Mouse (Mus musculus) spleen, adult 2 months (tissue): ENCODE data around the gene Ttc39d. TPM values are rescaled to one million over a fixed set of nuclear protein-coding genes. Genes with fewer than 3 reads are reported as not detected.

Source experiments
- DNase-seq, 2 experiments: peaks; one replicate each; pipeline versions ENCODE4 v3.0.0 to v3.0.0-alpha.2; 2012 to 2021; ENCODE audit warnings: low spot score in 2 of 2, low read depth in 1 of 2
- H3K27ac ChIP-seq: fragments of 200-500 bp; 2 replicates; pipeline ENCODE4 v1.5.1; 2012; ENCODE audit warnings: low read length, inconsistent platforms; ENCODE audit not compliant: insufficient read depth
- H3K27me3 ChIP-seq: fragments of 200-500 bp; 2 replicates; pipeline ENCODE4 v1.6.1; 2012; ENCODE audit warnings: mild to moderate bottlenecking, moderate library complexity, low read length, inconsistent platforms; ENCODE audit not compliant: control insufficient read depth, insufficient read depth
- H3K36me3 ChIP-seq: fragments of 200-500 bp; 2 replicates; pipeline ENCODE4 v1.6.1; 2012; ENCODE audit warnings: mild to moderate bottlenecking, low read length, inconsistent platforms; ENCODE audit not compliant: control insufficient read depth, insufficient read depth
- H3K4me1 ChIP-seq: fragments of 200-500 bp; 2 replicates; pipeline ENCODE4 v1.6.1; 2011; ENCODE audit warnings: inconsistent platforms; ENCODE audit not compliant: control insufficient read depth, insufficient read depth, insufficient read length
- H3K4me3 ChIP-seq: fragments of 200-500 bp; 2 replicates; pipeline ENCODE4 v1.5.1; 2011; ENCODE audit warnings: mild to moderate bottlenecking, inconsistent platforms; ENCODE audit not compliant: insufficient read depth, insufficient read length; ENCODE audit errors: extremely low read depth
- CTCF ChIP-seq: fragments of 200-500 bp; IDR thresholded peaks from 2 replicates; pipeline ENCODE4 v1.5.1; 2011; ENCODE audit warnings: mild to moderate bottlenecking, inconsistent platforms; ENCODE audit not compliant: insufficient read depth, insufficient read length, insufficient replicate concordance; ENCODE audit errors: extremely low read depth
- POLR2A ChIP-seq: fragments of 200-500 bp; IDR thresholded peaks from 2 replicates; pipeline ENCODE4 v1.6.1; 2011; ENCODE audit warnings: low read depth, low read length, inconsistent platforms
- WGBS: fragments of 180-500 bp; shearing (Covaris S2); methylation state at CpG from one replicate; pipeline ENCODE4 v1.1.7; 2018; 5-methylcytosine and 5-hydroxymethylcytosine counted together
- polyA plus RNA-seq: library from polyadenylated mRNA; depleted of rRNA; stranded (reverse); fragments of >200 nt; gene quantifications from 2 replicates; pipeline ENCODE4 v1.2.3, GENCODE M21; 2012; rRNA removed

Ttc39d gene
- polyA plus RNA-seq = not detected in 2 replicates

DNA sequence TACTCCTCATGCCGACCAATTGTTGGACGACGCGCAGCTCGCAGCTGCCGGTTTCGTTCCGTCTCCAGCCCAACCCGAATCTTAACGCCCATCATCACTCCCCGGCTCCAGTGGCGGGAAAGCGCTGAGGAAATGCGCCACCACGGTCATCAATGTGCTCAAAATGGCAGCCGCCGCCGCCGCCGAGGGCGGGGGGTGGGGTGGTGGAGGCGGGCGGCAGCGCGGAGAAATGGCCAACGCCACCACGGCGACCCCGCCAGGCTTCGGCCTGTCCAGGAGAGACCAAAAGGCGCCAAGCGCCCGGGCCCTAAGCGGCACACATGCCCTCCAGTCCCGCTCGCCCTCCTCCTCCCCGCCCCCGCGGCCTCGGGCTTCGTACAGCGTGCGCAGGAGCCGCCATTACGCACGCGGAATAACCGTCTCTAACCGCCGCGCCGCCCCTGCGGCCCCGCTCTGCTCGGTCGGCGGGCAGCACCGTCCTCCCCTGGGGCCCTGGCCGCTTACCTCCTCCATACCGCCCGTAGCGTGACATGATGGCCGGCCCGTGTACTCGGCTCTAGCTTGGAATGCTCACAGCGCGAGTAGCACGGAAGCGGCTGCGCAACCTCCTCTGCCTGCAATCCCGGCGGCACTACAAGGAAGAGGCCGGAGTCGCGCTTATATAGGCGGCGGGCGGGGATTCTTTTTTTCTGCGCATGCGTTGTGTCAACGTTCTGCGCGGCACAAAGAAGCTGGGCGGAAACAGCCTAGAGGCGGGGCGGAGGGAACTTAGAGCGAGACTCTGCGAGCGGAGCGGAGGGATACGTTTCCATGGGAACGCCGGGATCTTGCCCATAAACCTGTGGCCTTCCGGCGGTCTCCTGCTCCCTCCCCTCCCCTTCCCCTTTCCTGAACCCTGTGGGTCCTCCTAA lies at the start of gene Ttc39d, which contains the start of gene Srsf7:
Ttc39d (plus strand) TSS at position 790 of the 911 bp plus-strand sequence.
Srsf7 (minus strand) TSS at position 637 of the 911 bp plus-strand sequence.
- peak within 1 kb of the TSS; percentile 100 for H3K4me3 ChIP-seq
- no peaks in the 10 kb centered on the region for H3K4me1 ChIP-seq
- TF ChIP-seq POLR2A = peak; percentile 100
- no peak for TF ChIP-seq CTCF
- DNase-seq = peak; percentile 93 to 94
- H3K27me3 ChIP-seq = no peaks in the 10 kb centered on the region
- peaks cover 20% of the 10 kb centered on the region for H3K36me3 ChIP-seq
- H3K27ac ChIP-seq = peak within 1 kb of the TSS; percentile 99
- under 1% methylated on average over 92 of the region's 95 CpGs for WGBS

DNA sequence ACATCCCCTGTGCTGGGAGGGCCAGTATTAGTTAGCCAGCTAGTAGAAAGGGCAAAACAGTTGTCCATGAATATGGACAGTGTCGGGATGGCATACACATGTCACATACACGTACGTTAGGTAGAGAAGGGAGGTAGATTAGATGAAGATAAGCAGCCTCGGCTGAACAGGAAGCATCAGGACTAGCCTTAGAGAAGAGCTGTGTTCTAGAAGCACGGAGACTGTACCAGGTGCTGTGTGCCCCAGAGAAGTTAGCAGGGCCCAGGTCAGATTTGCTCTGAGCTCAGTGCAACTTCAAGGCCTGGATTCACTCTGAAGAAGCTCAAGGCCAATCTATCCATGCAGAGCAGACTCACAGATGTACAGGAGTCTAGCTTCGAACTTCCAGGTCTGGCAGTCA lies 49.8 kb upstream of the Ttc39d start:
- H3K36me3 ChIP-seq = no peaks in the 10 kb centered on the region
- H3K27ac ChIP-seq = no peak overlapping the region
- no peaks in the 10 kb centered on the region for H3K27me3 ChIP-seq
- WGBS = 76% methylated on average over 6 of the region's 6 CpGs
- no peak for TF ChIP-seq CTCF
- no peak for TF ChIP-seq POLR2A
- no peak for DNase-seq
- no peak overlapping the region for H3K4me3 ChIP-seq
- H3K4me1 ChIP-seq = no peaks in the 10 kb centered on the region

DNA sequence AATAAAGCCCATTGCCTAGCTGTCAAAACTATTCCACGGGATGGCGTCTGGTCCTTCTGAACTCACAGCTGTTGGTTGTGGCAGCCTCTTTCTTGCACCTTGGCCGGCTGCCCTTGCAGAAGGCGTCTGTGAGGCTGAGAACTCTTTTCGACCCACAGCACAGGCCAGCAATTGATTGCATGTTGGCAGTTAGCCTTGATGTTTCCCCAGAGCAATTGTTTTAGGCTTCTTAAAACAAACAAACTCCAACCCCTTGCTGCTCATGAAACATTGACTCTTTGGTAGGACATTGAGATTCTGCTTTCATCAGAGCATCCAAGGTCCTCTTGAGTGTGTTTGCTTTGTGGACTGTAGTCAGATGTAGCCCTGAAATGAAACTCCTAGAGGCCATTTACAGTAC lies 46.8 kb upstream of the Ttc39d start:
- no peaks in the 10 kb centered on the region for H3K4me1 ChIP-seq
- 79% methylated on average over 5 of the region's 5 CpGs for WGBS
- no peaks in the 10 kb centered on the region for H3K36me3 ChIP-seq
- no peak for TF ChIP-seq CTCF
- TF ChIP-seq POLR2A = no peak
- no peak overlapping the region for H3K4me3 ChIP-seq
- DNase-seq = no peak
- H3K27ac ChIP-seq = no peak overlapping the region
- H3K27me3 ChIP-seq = no peaks in the 10 kb centered on the region

DNA sequence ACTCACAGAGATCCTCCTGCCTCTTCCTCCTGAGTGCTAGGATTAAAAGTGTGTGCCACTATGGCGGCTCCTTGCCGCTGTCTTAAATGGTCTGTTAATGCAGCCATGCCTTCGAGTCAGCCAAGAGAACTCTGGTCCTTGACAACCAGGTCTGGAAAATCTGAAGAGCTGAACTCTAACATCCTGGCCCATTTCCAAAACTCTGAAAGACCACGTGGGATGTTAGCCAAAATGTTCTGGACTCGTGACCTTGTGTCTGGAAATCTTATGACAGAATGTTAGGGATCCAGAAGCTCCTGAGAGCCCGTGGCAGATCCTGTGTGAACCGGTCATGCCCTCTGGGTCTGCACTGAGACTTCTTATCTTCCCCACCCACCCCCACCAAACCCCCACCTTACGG lies 43.3 kb upstream of the Ttc39d start:
- Histone ChIP-seq H3K4me1 (no peaks in the 10 kb centered on the region; the same call in 1 of the 2 replicates), H3K36me3 (no peaks in the 10 kb centered on the region), H3K27me3 (no peaks in the 10 kb centered on the region), H3K27ac (no peak overlapping the region), H3K4me3 (no peak overlapping the region)
- 85% methylated on average over 8 of the region's 8 CpGs for whole genome bisulfite sequencing
- TF ChIP-seq CTCF (no peak), POLR2A (no peak)
- no peak for DNase-seq

DNA sequence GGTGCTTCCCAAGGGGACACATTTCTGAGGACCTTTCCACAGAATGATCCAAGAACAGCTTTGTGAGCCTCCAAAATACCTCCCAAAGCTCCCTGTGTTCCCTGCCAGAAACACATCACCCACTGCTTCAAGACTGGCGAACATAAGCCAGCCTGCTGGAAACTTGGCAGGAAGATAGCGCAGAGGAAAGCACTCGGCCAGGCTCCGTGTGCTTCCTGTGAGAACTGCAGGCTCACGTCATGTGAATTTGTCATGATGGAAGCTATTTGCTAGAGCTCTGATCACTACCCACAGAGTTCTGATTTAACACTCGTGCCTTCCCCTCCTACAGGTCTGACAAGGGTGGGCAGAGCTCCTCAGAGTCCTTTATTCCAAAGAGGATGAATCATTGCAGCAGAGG lies 41.5 kb upstream of the Ttc39d start:
- no peak for TF ChIP-seq CTCF
- TF ChIP-seq POLR2A = no peak
- Histone ChIP-seq H3K27me3 (no peaks in the 10 kb centered on the region), H3K36me3 (no peaks in the 10 kb centered on the region), H3K4me3 (no peak overlapping the region), H3K27ac (no peak overlapping the region), H3K4me1 (no peaks in the 10 kb centered on the region; the same call in 1 of the 2 replicates)
- WGBS = 65% methylated on average over 6 of the region's 6 CpGs
- no peak for DNase-seq

DNA sequence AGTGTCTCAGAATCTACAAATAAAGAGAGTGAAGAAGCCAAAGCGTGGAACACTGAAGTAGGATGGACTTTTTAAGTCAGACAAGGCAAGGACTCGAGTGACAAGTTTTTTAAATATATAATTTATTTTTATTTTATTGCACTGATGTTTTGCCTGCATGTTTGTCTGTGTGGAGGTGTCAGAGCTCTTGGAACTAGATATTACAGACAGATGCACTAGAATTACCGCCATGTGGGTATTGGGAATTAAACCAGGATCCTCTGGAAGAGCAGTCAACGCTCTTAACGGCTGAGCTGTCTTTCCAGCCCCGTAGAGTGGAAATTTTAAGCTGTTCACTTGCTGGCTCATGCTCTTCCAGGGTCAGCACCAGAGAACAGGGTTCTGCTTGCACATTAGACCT lies 40.9 kb upstream of the Ttc39d start:
- Histone ChIP-seq H3K4me3 (no peak overlapping the region), H3K36me3 (no peaks in the 10 kb centered on the region), H3K4me1 (no peaks in the 10 kb centered on the region; the same call in 1 of the 2 replicates), H3K27ac (no peak overlapping the region), H3K27me3 (no peaks in the 10 kb centered on the region)
- 91% methylated on average over 6 of the region's 6 CpGs for WGBS
- no peak for DNase-seq
- TF ChIP-seq POLR2A (no peak), CTCF (no peak)

DNA sequence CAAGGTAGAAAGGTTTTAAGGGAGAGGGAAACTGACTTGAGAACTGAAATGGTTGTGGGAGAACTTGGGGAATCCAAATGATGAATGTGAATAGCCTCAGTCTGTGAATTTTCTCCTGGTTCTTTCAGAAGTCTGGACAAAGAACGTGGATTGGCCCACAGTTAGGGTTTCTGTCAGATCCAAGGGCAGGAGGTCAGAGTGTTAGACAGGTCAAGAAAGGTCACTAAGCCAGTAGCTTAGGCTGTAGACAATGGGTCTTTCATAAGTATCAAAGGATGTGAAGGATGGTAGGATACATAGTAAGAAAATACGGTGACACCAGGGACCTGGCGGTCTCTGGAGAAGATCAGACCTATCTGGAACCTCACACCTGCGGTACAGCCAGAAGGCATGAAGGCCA lies 39.8 kb upstream of the Ttc39d start:
- no peaks in the 10 kb centered on the region; the same call in 1 of the 2 replicates for H3K4me1 ChIP-seq
- no peak for DNase-seq
- H3K36me3 ChIP-seq = no peaks in the 10 kb centered on the region
- H3K27me3 ChIP-seq = no peaks in the 10 kb centered on the region
- H3K4me3 ChIP-seq = no peak overlapping the region
- TF ChIP-seq CTCF = no peak
- TF ChIP-seq POLR2A = no peak
- WGBS = 85% methylated on average over 4 of the region's 4 CpGs
- H3K27ac ChIP-seq = no peak overlapping the region
